Mouse (Mus musculus): Measurements from ENCODE around the gene Mta1.

GRCm38 (mm10) chr12:113060178-113060577 lies 37.9 kb upstream of the Mta1 start:
- TF ChIP-seq CTCF (IDR thresholded peaks at IDR 0.05; ENCODE audit: low read depth, low read length): no peak
- TF ChIP-seq TAL1 (conservative IDR thresholded peaks at IDR 0.05; ENCODE audit: low read depth, low read length): no peak
